Mouse (Mus musculus) intestine, embryonic 15.5 days (tissue): ENCODE data around the gene Dusp10. TPM values are rescaled to one million over a fixed set of nuclear protein-coding genes. Genes with fewer than 3 reads are reported as not detected.

Experiments used
- ATAC-seq: fragments of 200-750 bp; cut with Nextera tagmentation; 2 replicates; pipeline ENCODE4 v1.8.0; 2017; ENCODE audit warnings: moderate TSS enrichment, moderate library complexity
- H3K27ac ChIP-seq: fragments of 300-500 bp; sonication (generic); 2 replicates; pipeline ENCODE4 v1.5.1; 2015; ENCODE audit warnings: mild to moderate bottlenecking, inconsistent platforms
- H3K27me3 ChIP-seq: fragments of 300-500 bp; sonication (generic); replicated peaks from 2 replicates; pipeline ENCODE4 v1.6.1; 2015; ENCODE audit warnings: inconsistent platforms
- H3K36me3 ChIP-seq: fragments of 300-500 bp; sonication (generic); 2 replicates; pipeline ENCODE4 v1.6.1; 2015; ENCODE audit warnings: inconsistent platforms
- H3K4me1 ChIP-seq: fragments of 300-500 bp; sonication (generic); replicated peaks from 2 replicates; pipeline ENCODE4 v1.6.1; 2015; ENCODE audit warnings: inconsistent platforms
- H3K4me2 ChIP-seq: fragments of 300-500 bp; sonication (generic); replicated peaks from 2 replicates; pipeline ENCODE4 v1.6.1; 2015; ENCODE audit warnings: mild to moderate bottlenecking, inconsistent platforms
- H3K4me3 ChIP-seq: fragments of 300-500 bp; sonication (generic); replicated peaks from 2 replicates; pipeline ENCODE4 v1.5.1; 2015; ENCODE audit warnings: inconsistent platforms
- H3K9ac ChIP-seq: fragments of 300-500 bp; sonication (generic); 2 replicates; pipeline ENCODE4 v1.6.1; 2015; ENCODE audit warnings: inconsistent platforms
- H3K9me3 ChIP-seq: fragments of 300-500 bp; sonication (generic); 2 replicates; pipeline ENCODE4 v1.6.1; 2016; ENCODE audit warnings: inconsistent platforms
- WGBS: fragments of 180-500 bp; shearing (Covaris S2); methylation state at CpG from one replicate; pipeline ENCODE4 v1.1.7; 2015; 5-methylcytosine and 5-hydroxymethylcytosine counted together
- polyA plus RNA-seq: library from polyadenylated mRNA; unstranded; fragments of >200 nt; fragmentation: Nextera tagmentation; extraction: Ambion mirVana; gene quantifications from 2 replicates; pipeline ENCODE4 v1.2.1, GENCODE M21; 2015

The Dusp10 gene
- polyA plus RNA-seq, 1 experiment from 2014 or later: 11.9 TPM

GRCm38 (mm10) chr1:184046070-184046677 is 33.1 kb downstream of the Dusp10 start:
- H3K4me1 ChIP-seq: no peaks in the 10 kb centered on the region
- no peaks in the 10 kb centered on the region for H3K9me3 ChIP-seq
- no peak for ATAC-seq
- H3K27me3 ChIP-seq: no peaks in the 10 kb centered on the region
- H3K36me3 ChIP-seq: no peaks in the 10 kb centered on the region
- no peak overlapping the region for H3K9ac ChIP-seq
- 66% methylated on average over 6 of the region's 6 CpGs for WGBS
- no peak overlapping the region for H3K4me2 ChIP-seq
- no peak overlapping the region for H3K4me3 ChIP-seq
- H3K27ac ChIP-seq: no peak overlapping the region

GRCm38 (mm10) chr1:184047818-184048217 is 34.7 kb downstream of the Dusp10 start:
- no peak overlapping the region for H3K9ac ChIP-seq
- H3K4me2 ChIP-seq: no peak overlapping the region

GRCm38 (mm10) chr1:184048675-184049418 is 35.7 kb downstream of the Dusp10 start:
- 64% methylated on average over 10 of the region's 10 CpGs for WGBS
- H3K4me2 ChIP-seq: 0 out of 2 replicates have a peak overlapping the region, but pooled peaks have one; percentile 1
- no peak overlapping the region for H3K9ac ChIP-seq

More at GRCm38 (mm10) chr1:184047818-184048217, 34.7 kb downstream of the Dusp10 start:
- Histone ChIP-seq H3K4me1 (peaks cover 5% of the 10 kb centered on the region; the same call in 1 of the 2 replicates), H3K9me3 (no peaks in the 10 kb centered on the region), H3K36me3 (no peaks in the 10 kb centered on the region), H3K27ac (no peak overlapping the region), H3K4me3 (no peak overlapping the region), H3K27me3 (no peaks in the 10 kb centered on the region)
- no peak for ATAC-seq
- 84% methylated on average over 9 of the region's 9 CpGs for WGBS

GRCm38 (mm10) chr1:184051286-184051685 is 38.2 kb downstream of the Dusp10 start:
- Histone ChIP-seq H3K27ac (no peak overlapping the region), H3K9ac (no peak overlapping the region), H3K4me3 (no peak overlapping the region), H3K36me3 (no peaks in the 10 kb centered on the region), H3K4me2 (no peak overlapping the region), H3K9me3 (no peaks in the 10 kb centered on the region), H3K27me3 (no peaks in the 10 kb centered on the region), H3K4me1 (peaks cover 5% of the 10 kb centered on the region; the same call in 1 of the 2 replicates)
- 50% methylated on average over 1 of the region's 1 CpGs for WGBS
- ATAC-seq: no peak

More at GRCm38 (mm10) chr1:184048675-184049418, 35.7 kb downstream of the Dusp10 start:
- no peak overlapping the region for H3K27ac ChIP-seq
- no peaks in the 10 kb centered on the region for H3K36me3 ChIP-seq
- no peak overlapping the region for H3K4me3 ChIP-seq
- no peaks in the 10 kb centered on the region for H3K27me3 ChIP-seq
- no peak for ATAC-seq
- peaks cover 5% of the 10 kb centered on the region; the same call in 1 of the 2 replicates for H3K4me1 ChIP-seq
- H3K9me3 ChIP-seq: no peaks in the 10 kb centered on the region

GRCm38 (mm10) chr1:184051824-184052223 is 38.7 kb downstream of the Dusp10 start:
- no peak overlapping the region for H3K9ac ChIP-seq
- no peaks in the 10 kb centered on the region for H3K36me3 ChIP-seq
- no peaks in the 10 kb centered on the region for H3K27me3 ChIP-seq
- peaks cover 5% of the 10 kb centered on the region; the same call in 1 of the 2 replicates for H3K4me1 ChIP-seq
- no peak overlapping the region for H3K27ac ChIP-seq
- ATAC-seq: peak; percentile 92
- no peak overlapping the region for H3K4me2 ChIP-seq
- no peak overlapping the region for H3K4me3 ChIP-seq
- 9% methylated on average over 6 of the region's 6 CpGs for WGBS
- no peaks in the 10 kb centered on the region for H3K9me3 ChIP-seq

GRCm38 (mm10) chr1:184052331-184052730 is 39.2 kb downstream of the Dusp10 start:
- Histone ChIP-seq H3K9me3 (no peaks in the 10 kb centered on the region), H3K27me3 (no peaks in the 10 kb centered on the region), H3K4me3 (no peak overlapping the region), H3K27ac (no peak overlapping the region), H3K4me2 (no peak overlapping the region), H3K4me1 (peaks cover 5% of the 10 kb centered on the region; the same call in 1 of the 2 replicates), H3K36me3 (no peaks in the 10 kb centered on the region), H3K9ac (no peak overlapping the region)
- ATAC-seq: peak; percentile 38; the same call in 1 of the 2 replicates
- WGBS: 61% methylated on average over 4 of the region's 4 CpGs

- peaks cover 10% of the 10 kb centered on the region; the same call in 1 of the 2 replicates for H3K4me1 ChIP-seq
- no peak overlapping the region for H3K9ac ChIP-seq
- no peak for ATAC-seq
- no peaks in the 10 kb centered on the region for H3K27me3 ChIP-seq
- no peak overlapping the region for H3K27ac ChIP-seq
- H3K9me3 ChIP-seq: no peaks in the 10 kb centered on the region
- H3K36me3 ChIP-seq: no peaks in the 10 kb centered on the region
- no peak overlapping the region for H3K4me3 ChIP-seq
- 71% methylated on average over 4 of the region's 4 CpGs for WGBS
- no peak overlapping the region for H3K4me2 ChIP-seq
Measured at GRCm38 (mm10) chr1:184053141-184053540, 40.0 kb downstream of the Dusp10 start.

GRCm38 (mm10) chr1:184053711-184054110 is 40.6 kb downstream of the Dusp10 start:
- Histone ChIP-seq H3K9ac (no peak overlapping the region), H3K27me3 (no peaks in the 10 kb centered on the region), H3K27ac (no peak overlapping the region), H3K36me3 (no peaks in the 10 kb centered on the region), H3K4me1 (peaks cover 13% of the 10 kb centered on the region; the same call in 1 of the 2 replicates), H3K4me2 (no peak overlapping the region), H3K4me3 (no peak overlapping the region), H3K9me3 (no peaks in the 10 kb centered on the region)
- ATAC-seq: no peak
- 78% methylated on average over 4 of the region's 4 CpGs for WGBS

- Histone ChIP-seq H3K4me1 (peaks cover 13% of the 10 kb centered on the region; the same call in 1 of the 2 replicates), H3K9me3 (no peaks in the 10 kb centered on the region), H3K9ac (no peak overlapping the region), H3K27me3 (no peaks in the 10 kb centered on the region), H3K36me3 (no peaks in the 10 kb centered on the region), H3K27ac (no peak overlapping the region), H3K4me2 (no peak overlapping the region), H3K4me3 (no peak overlapping the region)
- ATAC-seq: no peak
- WGBS: 94% methylated on average over 2 of the region's 2 CpGs
Measured at GRCm38 (mm10) chr1:184054176-184054575, 41.1 kb downstream of the Dusp10 start.

- 55% methylated on average over 8 of the region's 8 CpGs for WGBS
- Histone ChIP-seq H3K36me3 (no peaks in the 10 kb centered on the region), H3K4me2 (no peak overlapping the region), H3K27me3 (no peaks in the 10 kb centered on the region), H3K9me3 (no peaks in the 10 kb centered on the region), H3K27ac (no peak overlapping the region), H3K9ac (no peak overlapping the region), H3K4me3 (no peak overlapping the region), H3K4me1 (peaks cover 23% of the 10 kb centered on the region)
- ATAC-seq: no peak
Measured at GRCm38 (mm10) chr1:184058206-184058605, 45.1 kb downstream of the Dusp10 start.

- no peak overlapping the region for H3K4me2 ChIP-seq
- H3K9ac ChIP-seq: no peak overlapping the region
- peak overlapping the region; percentile 79 for H3K27ac ChIP-seq
- peaks cover 23% of the 10 kb centered on the region for H3K4me1 ChIP-seq
- no peaks in the 10 kb centered on the region for H3K9me3 ChIP-seq
- no peak; the same call in 1 of the 2 replicates for ATAC-seq
- 87% methylated on average over 3 of the region's 3 CpGs for WGBS
- H3K27me3 ChIP-seq: no peaks in the 10 kb centered on the region
- H3K4me3 ChIP-seq: no peak overlapping the region
- no peaks in the 10 kb centered on the region for H3K36me3 ChIP-seq
Measured at GRCm38 (mm10) chr1:184059814-184060213, 46.7 kb downstream of the Dusp10 start.

GRCm38 (mm10) chr1:184060381-184060780 is 47.3 kb downstream of the Dusp10 start:
- H3K36me3 ChIP-seq: no peaks in the 10 kb centered on the region
- ATAC-seq: peak; percentile 86
- H3K9ac ChIP-seq: no peak overlapping the region
- no peaks in the 10 kb centered on the region for H3K9me3 ChIP-seq
- peak overlapping the region; percentile 82 for H3K27ac ChIP-seq
- peaks cover 23% of the 10 kb centered on the region for H3K4me1 ChIP-seq
- 37% methylated on average over 9 of the region's 9 CpGs for WGBS
- H3K4me3 ChIP-seq: no peak overlapping the region
- no peak overlapping the region for H3K4me2 ChIP-seq
- no peaks in the 10 kb centered on the region for H3K27me3 ChIP-seq
